Mouse (Mus musculus) neural tube, embryonic 10.5 days (tissue): ENCODE data around the gene Fbxw5.
"Not testable (repeated sequence)": the region's sequence is repeated elsewhere in the genome, so short reads cannot be mapped to it uniquely, and the experiment has no call there.

Experiments used
- DNase-seq: peaks from one replicate; pipeline ENCODE4 v3.0.0-alpha.2; 2017; ENCODE audit warnings: low spot score; ENCODE audit errors: extremely low spot score

Fbxw5 gene

GRCm38 (mm10) chr2:25509912-25510311 lies 9.4 kb downstream of the Fbxw5 start:
- DNase-seq, result no peak

GRCm38 (mm10) chr2:25526510-25527302 lies 26.2 kb downstream of the Fbxw5 start:
- DNase-seq, result no peak

GRCm38 (mm10) chr2:25533707-25534106 lies 33.2 kb downstream of the Fbxw5 start:
- DNase-seq, result no peak

GRCm38 (mm10) chr2:25534178-25534865 lies 33.8 kb downstream of the Fbxw5 start:
- DNase-seq, result no peak

- no peak for DNase-seq
These were observed 34.3 kb downstream of the Fbxw5 start for GRCm38 (mm10) chr2:25534866-25535182.

- DNase-seq, result no peak
These were observed 36.0 kb downstream of the Fbxw5 start for GRCm38 (mm10) chr2:25536531-25536930.

- DNase-seq, result no peak
These were observed 40.0 kb downstream of the Fbxw5 start for GRCm38 (mm10) chr2:25540541-25540948.

GRCm38 (mm10) chr2:25541644-25542367 lies 41.3 kb downstream of the Fbxw5 start:
- no peak for DNase-seq

GRCm38 (mm10) chr2:25545996-25546810 lies 45.7 kb downstream of the Fbxw5 start:
- DNase-seq, result no peak

- peak; percentile 96 for DNase-seq
These were observed 46.4 kb downstream of the Fbxw5 start, which contains the start of gene Traf2 for GRCm38 (mm10) chr2:25546811-25547491. Traf2 (minus strand) TSS chr2:25546940.

GRCm38 (mm10) chr2:25549021-25549991 lies 48.8 kb downstream of the Fbxw5 start:
- no peak for DNase-seq

GRCm38 (mm10) chr2:25551186-25551585 lies 50.6 kb downstream of the Fbxw5 start:
- no peak for DNase-seq

GRCm38 (mm10) chr2:25553171-25553786 lies 52.7 kb downstream of the Fbxw5 start:
- DNase-seq, result not testable (repeated sequence)
